Mouse (Mus musculus): ENCODE measurements at regions not wholly inside any gene's neighbourhood (a gene's known extent, or its start where the extent isn't known, plus 50 kb on each side); places are given as distances from the start of the nearest gene placed in this dataset.

- TF ChIP-seq CTCF (IDR thresholded peaks at IDR 0.05) (no peak), EP300 (IDR thresholded peaks at IDR 0.05) (peak; percentile 65)
Observed at GRCm38 (mm10) chr9:27453924-27454652, 57.5 kb downstream of the Spata19 start.

All from lung, postnatal 0 days (tissue).